Mouse (Mus musculus) testis, adult 2 months (tissue): Measurements from ENCODE around the gene Zdhhc8.

ENCODE experiments used
- CTCF ChIP-seq: fragments of 200-500 bp; IDR thresholded peaks from 2 replicates; pipeline ENCODE4 v1.5.1; 2012; ENCODE audit warnings: low read depth, mild to moderate bottlenecking, inconsistent platforms, low read length, moderate library complexity; ENCODE audit not compliant: control insufficient read depth, insufficient read depth, insufficient replicate concordance
- POLR2A ChIP-seq: fragments of 200-500 bp; IDR thresholded peaks from 2 replicates; pipeline ENCODE4 v1.6.1; 2012; ENCODE audit warnings: low read depth, mild to moderate bottlenecking, inconsistent platforms, low read length, moderate library complexity; ENCODE audit not compliant: control insufficient read depth

GRCm38 (mm10) chr16:18265024-18265423, 30.1 kb upstream of the Zdhhc8 start:
- TF ChIP-seq CTCF: no peak
- TF ChIP-seq POLR2A: no peak
